Mouse (Mus musculus) 3T3-L1 (cell line): ENCODE data around the gene Mettl23.

Experiments used
- DNase-seq: peaks from one replicate; pipeline ENCODE4 v3.0.0-alpha.2; 2015; ENCODE audit warnings: low read depth, low spot score

Gene Mettl23

GRCm38 (mm10) chr11:116843261-116844233 is at the start of gene Mettl23, which contains the start of gene Jmjd6:
Mettl23 (plus strand) TSS chr11:116843278.
Jmjd6 (minus strand) TSS chr11:116843449.
- peak; percentile 97 for DNase-seq

DNA sequence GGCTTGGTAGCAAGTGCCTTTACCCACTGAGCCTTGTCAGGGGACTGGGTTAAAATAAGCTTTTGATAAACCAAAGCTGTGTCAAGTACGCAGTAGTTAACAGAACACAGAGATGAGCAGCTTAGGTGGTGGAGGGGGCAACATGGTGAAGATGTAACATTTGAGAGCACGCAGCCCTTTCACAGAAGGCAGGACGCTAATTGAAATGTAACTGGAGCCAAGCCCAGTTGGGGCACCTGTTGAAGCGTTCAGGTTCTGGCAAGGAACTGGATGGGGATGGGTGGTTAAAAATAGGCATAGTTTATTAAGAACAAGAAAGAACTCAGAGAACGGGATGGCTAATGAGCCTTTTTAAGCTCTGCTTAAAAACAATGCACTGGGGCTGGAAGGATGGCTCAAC is 43.7 kb upstream of the Mettl23 start:
- no peak for DNase-seq

DNA sequence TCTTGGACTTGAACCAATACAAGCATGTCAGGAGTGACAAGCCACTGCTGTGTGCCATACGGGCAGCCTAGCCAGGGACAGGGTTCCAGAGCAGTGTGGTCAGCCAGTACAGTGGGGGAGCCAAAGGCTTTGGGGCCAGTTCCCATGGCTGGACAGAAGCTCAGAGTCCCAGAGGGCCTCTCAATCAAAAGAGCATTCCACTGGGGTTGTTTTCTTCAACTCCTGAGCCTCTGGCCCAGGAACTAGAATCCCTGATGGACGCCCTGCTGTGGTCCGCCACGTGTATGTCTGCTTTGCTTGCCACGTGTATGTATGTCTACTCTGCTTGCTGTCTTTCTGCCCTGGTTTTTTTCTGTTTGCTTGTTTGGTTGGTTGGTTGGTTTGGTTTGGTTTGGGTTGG is 42.0 kb upstream of the Mettl23 start:
- DNase-seq = peak; percentile 70

DNA sequence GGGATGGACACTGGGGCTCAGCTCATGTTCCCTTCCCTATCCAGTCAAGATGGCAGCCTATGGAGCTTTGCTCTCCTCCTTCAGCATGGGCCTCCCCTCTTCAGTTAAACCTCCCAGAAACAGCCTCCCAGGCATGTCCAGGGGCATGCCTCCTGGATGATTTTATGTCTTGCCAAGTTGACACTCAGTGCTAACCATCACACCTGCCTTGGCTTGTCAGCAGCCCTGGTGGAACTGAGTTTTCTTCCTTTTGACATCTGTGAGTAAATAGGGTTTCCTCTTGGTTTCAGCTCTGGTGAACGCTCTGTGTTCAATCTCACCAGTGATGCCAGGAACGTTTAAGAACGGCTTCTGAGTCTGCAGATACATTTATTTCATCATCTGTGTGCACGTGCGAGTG is 40.4 kb upstream of the Mettl23 start:
- DNase-seq = no peak

GRCm38 (mm10) chr11:116806136-116807071 is 36.7 kb upstream of the Mettl23 start:
- DNase-seq = peak; percentile 74

DNA sequence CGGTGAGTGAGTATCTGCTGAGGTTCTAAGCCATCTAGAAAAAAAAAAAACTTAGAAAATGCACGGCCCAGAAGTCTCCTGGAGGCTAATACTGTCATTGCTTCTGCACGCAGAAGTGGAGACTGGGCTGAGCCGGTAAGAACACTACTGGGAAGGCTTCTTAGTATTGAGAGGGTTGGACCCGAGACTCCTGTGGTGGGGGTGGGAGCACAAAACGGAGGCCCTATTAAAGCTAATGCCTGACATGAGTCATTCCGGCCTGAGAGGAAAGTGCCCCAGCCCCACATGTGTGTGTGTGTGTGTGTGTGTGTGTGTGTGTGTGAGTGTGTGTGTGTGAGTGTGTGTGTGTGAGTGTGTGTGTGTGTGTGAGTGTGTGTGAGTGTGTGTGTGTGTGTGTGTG is 36.0 kb upstream of the Mettl23 start:
- peak; percentile 61 for DNase-seq

DNA sequence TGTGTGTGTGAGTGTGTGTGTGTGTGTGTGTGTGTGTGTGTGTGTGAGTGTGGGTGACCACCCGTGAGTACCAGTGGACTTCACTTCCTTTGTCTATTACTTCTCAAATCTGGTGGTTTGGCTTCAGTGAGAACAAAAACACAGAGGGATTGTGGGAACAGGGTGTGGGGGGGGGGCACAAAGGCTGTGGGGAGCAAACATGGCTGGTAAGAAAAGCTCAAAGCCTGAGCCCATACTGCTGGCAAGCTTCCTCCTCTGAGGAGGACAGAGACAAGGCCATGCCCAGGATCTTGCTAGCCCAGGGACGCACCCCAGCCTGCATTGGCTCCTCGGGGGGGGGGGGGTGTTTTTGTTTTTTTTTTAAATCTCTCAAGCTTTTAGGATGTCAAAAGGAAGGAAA is 35.6 kb upstream of the Mettl23 start:
- DNase-seq = no peak

GRCm38 (mm10) chr11:116807938-116808606 is 35.0 kb upstream of the Mettl23 start:
- DNase-seq = peak; percentile 96

DNA sequence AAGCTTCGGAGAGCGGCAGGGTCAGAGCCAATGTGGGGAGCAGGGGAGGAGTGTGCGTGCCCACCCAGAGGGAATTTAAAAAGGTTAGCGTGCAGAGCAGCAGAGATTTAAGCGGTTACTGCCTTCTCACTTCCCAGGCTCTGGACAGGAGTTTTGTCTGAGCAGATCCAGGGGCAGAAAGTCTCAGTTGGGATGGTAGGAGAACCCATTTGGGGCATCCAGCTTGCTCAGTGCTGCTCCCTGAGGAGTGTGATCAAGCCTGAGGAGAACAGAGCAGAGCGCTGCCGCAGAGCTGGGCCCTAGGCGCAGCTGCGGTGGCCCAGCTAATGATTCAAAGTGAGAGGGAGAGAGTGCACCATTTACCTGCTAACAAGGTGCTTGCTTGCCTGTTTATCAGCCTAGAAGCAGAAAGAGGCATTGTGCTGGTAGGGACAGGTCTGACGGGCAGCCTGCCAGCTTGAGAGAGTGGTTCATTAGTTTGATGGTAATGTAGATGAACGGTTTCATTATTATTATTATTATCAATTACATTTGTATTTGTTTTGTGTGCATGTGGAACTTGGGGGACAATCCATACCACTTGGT is 34.2 kb upstream of the Mettl23 start:
- DNase-seq = no peak

DNA sequence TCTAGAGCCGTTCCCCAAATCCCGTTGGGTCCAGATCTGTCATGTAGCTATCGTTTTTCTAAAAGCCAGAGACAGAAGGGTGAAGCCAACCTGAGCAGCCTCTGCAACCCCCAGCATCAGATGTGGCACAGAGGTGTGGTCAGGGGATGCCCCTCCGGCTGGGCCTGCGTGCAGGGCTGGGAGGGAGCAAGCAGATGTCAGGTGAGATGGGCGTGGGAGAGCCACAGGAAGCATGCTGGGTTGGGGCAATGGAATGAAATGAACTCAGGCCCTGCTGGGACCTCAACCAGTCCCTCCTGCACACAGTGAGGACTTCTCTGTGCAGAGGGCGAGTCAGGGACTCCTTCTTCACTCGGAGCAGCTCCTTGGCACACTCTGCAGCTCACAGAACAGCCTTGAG is 33.6 kb upstream of the Mettl23 start:
- DNase-seq = no peak

- no peak for DNase-seq
These were observed 32.5 kb upstream of the Mettl23 start for GRCm38 (mm10) chr11:116810528-116810927.

GRCm38 (mm10) chr11:116810983-116811901 is 31.8 kb upstream of the Mettl23 start:
- DNase-seq = no peak

DNA sequence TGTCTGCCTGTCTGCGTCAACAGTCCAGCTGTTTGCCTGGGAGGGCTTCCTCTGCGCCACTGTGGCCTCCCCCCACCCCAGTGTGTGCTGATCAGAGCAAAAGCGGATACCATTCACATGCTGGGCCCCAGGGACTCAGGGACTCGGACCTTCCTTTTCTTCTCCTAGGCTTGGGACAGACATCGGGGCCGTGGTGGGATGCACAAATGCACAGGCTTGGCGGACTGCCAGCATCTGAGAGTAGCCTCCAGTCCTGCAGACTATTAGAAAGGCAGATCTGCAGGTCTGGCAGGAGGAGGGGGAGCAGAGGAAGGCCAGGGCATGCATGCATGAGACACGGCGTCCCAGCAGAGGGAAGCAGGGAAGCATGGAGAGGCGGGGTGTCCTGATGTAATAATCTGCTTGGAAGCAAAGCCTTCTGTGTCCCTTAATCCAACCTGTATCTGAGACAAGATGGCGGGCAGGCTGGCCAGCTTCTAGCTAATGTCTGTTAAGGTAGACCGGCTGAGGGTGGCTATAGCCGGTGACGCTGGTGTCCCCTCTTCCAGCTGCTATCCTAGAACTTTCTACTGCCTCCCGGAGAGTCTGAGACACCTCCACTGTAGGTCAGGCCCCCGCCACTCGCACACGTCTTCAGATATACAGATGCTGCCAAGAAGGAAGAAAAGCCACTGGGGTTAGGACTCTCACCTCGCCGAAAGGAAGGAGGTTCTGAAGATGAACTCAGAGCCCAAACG is 30.1 kb upstream of the Mettl23 start:
- DNase-seq = no peak

DNA sequence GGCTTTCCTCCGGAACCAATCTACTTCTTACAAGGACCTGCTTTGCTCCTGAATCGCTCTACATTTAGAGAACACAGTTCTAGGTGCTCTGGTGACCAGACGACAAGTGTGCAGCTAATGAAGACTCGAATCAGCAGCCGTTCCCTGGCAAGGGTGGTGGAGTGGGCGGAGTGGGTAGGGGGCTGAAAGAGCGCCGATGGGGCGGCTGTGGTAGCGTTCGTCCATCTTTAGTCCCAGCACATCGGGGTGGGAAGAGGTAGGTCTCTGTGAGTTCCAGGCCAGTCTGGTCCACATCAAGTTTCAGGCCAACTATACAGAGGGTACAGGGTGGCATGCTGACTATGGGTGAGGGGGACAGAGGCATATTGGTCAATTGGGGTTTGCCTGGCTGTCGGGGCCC is 29.5 kb upstream of the Mettl23 start:
- no peak for DNase-seq

DNA sequence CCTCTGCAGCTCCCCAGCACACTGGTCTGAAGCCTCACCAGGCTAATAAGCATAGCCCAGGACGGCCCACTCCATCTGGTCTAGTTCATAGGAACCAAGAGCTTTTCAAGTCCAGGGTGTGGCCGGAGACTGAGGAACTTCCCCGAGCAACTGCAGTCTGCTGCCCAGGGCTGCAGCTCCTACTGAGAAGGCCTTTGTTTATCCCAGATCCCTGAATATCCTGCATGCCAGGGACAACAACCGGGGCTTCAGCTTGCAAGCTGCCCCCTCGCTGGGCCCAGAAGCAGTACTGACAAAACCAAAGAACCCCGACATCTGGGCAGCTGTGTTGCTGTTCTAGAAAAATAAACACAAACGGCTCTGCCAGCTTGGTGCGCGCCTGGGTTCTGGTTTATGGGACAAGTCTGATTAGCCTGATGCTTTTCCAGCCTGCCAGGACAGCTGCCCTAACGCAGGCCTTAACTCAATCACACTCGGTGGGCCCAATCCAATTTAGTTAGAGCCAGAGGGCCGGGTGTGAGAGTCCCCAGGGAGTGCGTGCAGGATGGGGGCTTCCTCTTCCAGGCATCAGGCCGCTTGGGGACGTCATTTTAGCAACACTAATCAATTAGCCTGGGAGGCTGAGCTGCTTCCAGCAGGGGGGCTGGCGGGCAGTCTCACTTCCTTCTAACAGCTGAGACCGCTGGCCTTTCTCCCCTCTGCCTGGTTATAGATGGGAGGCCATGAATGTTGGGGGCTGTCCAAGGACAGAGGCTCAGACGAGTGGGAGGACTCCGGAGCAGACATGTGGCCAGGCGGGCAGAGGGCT is 28.8 kb upstream of the Mettl23 start:
- DNase-seq = peak; percentile 48

DNA sequence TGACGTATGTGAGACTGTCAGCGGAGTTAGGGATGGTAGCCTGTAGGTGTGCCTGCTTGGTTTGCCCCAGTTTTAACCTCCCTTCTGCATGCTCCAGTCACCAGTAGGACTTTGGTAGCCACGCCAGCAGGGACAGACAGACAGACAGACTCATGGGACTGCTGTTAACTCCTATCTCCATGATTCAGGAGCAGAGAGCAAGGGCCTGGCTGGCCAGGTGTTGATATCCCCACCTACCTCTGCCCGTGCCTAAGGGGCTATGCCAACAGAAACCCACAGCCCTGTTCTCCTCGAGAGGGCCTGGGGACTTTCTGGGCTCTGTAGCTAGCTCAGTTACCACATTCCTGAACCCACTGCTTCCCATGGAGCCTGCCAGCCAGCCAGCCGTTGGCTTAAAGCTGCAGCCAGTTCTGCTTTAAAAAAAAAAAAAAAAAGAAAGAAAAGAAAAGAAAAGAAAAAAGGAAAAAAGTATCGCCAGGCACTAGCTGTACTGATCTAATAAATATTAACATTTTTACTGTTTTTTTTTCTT is 28.1 kb upstream of the Mettl23 start:
- DNase-seq = peak; percentile 62

DNA sequence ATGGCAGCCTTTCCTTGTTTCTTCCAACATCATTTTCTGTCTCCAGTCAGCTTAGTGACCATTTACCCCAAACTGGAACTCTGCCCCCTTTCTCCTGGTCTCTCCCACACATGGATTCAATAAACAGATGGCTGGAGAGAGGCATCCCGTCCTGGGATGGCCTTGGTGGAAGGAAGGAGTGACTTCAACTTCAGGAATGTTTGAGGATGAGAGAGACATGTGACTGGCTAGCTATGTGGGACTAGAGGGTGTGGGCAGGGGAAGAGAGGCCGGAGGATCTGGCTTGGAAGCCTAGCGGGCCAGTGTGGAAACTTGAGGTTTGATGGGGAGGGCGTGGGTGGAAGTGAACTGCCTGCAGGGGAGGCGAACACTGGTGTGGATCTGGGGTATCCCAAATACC is 26.3 kb upstream of the Mettl23 start:
- DNase-seq = peak; percentile 99

DNA sequence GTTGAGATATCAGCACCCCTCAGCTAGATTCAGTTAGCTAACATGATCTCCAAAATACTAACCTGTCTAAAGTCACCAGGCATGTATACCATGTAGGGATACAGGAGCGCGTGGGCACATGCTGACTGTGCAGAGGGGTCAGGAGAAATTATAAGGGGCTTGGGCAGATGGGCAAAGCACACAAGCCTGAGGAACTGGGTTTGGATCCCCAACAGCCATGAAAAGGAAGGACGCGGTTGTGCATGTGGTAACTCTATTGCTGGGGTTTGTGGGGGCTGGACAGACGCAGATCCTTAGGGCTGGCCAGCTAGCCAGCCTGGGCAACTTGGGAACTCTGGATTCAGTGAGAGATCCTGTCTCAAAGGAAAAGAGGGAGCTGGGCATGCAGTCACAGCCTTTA is 25.5 kb upstream of the Mettl23 start:
- DNase-seq = no peak
